8 mouse cellular contexts compared by ENCODE assay signal in genomic region chr15:78876258-78876696, GRCm38 (mm10). TPM values are rescaled to one million over a fixed set of nuclear protein-coding genes. Genes with fewer than 3 reads are reported as not detected.
DNase-seq lines count a peak whose midpoint lies in the region; ATAC-seq lines count a peak whose summit lies in the region.

No protein-coding gene starts in this region.

- WGBS in intestine, embryonic 16.5 days: 3% methylated on average over 17 of the region's 17 CpGs

- H3K27me3 ChIP-seq in intestine, embryonic 16.5 days (replicated peaks; ENCODE audit: control insufficient read depth, insufficient read depth, low read length): no peaks in the 10 kb centered on the region

- peak overlapping the region; percentile 83 for H3K4me3 ChIP-seq in intestine, embryonic 16.5 days (ENCODE audit: low read length)

- peaks cover 34% of the 10 kb centered on the region for H3K4me1 ChIP-seq in intestine, embryonic 16.5 days (ENCODE audit: control insufficient read depth, insufficient read depth, low read length)

- H3K4me2 ChIP-seq in intestine, embryonic 16.5 days (ENCODE audit: low read depth, low read length): peak overlapping the region; percentile 60

- intact Hi-C loops in left cerebral cortex, postnatal 25 days (cut with DNase I): no loop called here

- peak; percentile 86 for DNase-seq in adrenal gland, postnatal 10 days
- peak; percentile 87 for DNase-seq in embryo, embryonic 9.5 days (ENCODE audit: extremely low spot score)
- peak; percentile 64 for DNase-seq in gastrocnemius, postnatal 25 days
- peak; percentile 72 to 85 for DNase-seq in left cerebral cortex, postnatal 25 days (ENCODE audit: low spot score in 2 of 2)
- peak; percentile 84 for DNase-seq in right cerebral cortex, postnatal 14 days
- DNase-seq in urinary bladder, postnatal 4 days (ENCODE audit: low spot score in 2 of 2): peak; percentile 85 to 91

- peak overlapping the region; percentile 99 for H3K27ac ChIP-seq in intestine, embryonic 16.5 days (ENCODE audit: low read length)

- peak; percentile 54 for ATAC-seq in intestine, embryonic 16.5 days
- ATAC-seq in megakaryocyte-erythroid progenitor cell, adult 5-6 weeks (replicated peaks; ENCODE audit: low FRiP score, low TSS enrichment, poor library complexity, severe bottlenecking): peak; percentile 63

- peak overlapping the region; percentile 90 for H3K9ac ChIP-seq in intestine, embryonic 16.5 days (ENCODE audit: low read depth, low read length)

- no peaks in the 10 kb centered on the region for H3K9me3 ChIP-seq in intestine, embryonic 16.5 days (ENCODE audit: control insufficient read depth, low read length)

- H3K36me3 ChIP-seq in intestine, embryonic 16.5 days (ENCODE audit: control insufficient read depth, insufficient read depth, low read length): no peaks in the 10 kb centered on the region

RNA-seq across cellular contexts. Expression of gene Gga1, which starts 0.7 kb away (rescaled TPM):
- 10 to 100 TPM; 48.8 to 50.6 TPM for total RNA-seq in adrenal gland, postnatal 10 days (2021)
- total RNA-seq in gastrocnemius, postnatal 25 days (2021): 10 to 100 TPM; 33.5 to 34.2 TPM
- polyA plus RNA-seq in intestine, embryonic 16.5 days (2015; fragmentation: Nextera tagmentation; extraction: Ambion mirVana): 56.3 and 57.4 TPM in 2 replicates
- total RNA-seq in left cerebral cortex, postnatal 25 days (2021): 10 to 100 TPM; 58.0 to 61.2 TPM
- 30.0 and 47.6 TPM in 2 replicates for total RNA-seq in megakaryocyte-erythroid progenitor cell, adult 5-6 weeks (2014; fragmentation: Nextera tagmentation)
- total RNA-seq in megakaryocyte-erythroid progenitor cell, adult 5-6 weeks (2017): 7.8 and 10.9 TPM in 2 replicates

RNA-seq across cellular contexts. Expression of gene Lgals2, which starts 20.9 kb away (rescaled TPM):
- total RNA-seq in adrenal gland, postnatal 10 days (2021): 1 to 10 TPM; 1.8 to 5.1 TPM
- not detected for total RNA-seq in gastrocnemius, postnatal 25 days (2021)
- polyA plus RNA-seq in intestine, embryonic 16.5 days (2015; fragmentation: Nextera tagmentation; extraction: Ambion mirVana): 1,298 and 1,309 TPM in 2 replicates
- not detected for total RNA-seq in left cerebral cortex, postnatal 25 days (2021)
- total RNA-seq in megakaryocyte-erythroid progenitor cell, adult 5-6 weeks (2014; fragmentation: Nextera tagmentation): not detected in 2 replicates
- not detected in 2 replicates for total RNA-seq in megakaryocyte-erythroid progenitor cell, adult 5-6 weeks (2017)

RNA-seq across cellular contexts. Expression of gene Gm49510, which starts 23.2 kb away (rescaled TPM):
- total RNA-seq in adrenal gland, postnatal 10 days (2021): not detected
- under 1 TPM in 1 of 2 experiments, not detected in 1; 0.11 TPM for total RNA-seq in gastrocnemius, postnatal 25 days (2021)
- polyA plus RNA-seq in intestine, embryonic 16.5 days (2015; fragmentation: Nextera tagmentation; extraction: Ambion mirVana): 0.21 and 0.55 TPM in 2 replicates
- under 1 TPM; 0.48 to 0.73 TPM for total RNA-seq in left cerebral cortex, postnatal 25 days (2021)
- total RNA-seq in megakaryocyte-erythroid progenitor cell, adult 5-6 weeks (2014; fragmentation: Nextera tagmentation): not detected in 2 replicates
- 2.6 TPM in 1 of 2 replicates, not detected in the other for total RNA-seq in megakaryocyte-erythroid progenitor cell, adult 5-6 weeks (2017)

RNA-seq across cellular contexts. Expression of gene Sh3bp1, which starts 23.3 kb away (rescaled TPM):
- 10 to 100 TPM; 11.7 to 17.1 TPM for total RNA-seq in adrenal gland, postnatal 10 days (2021)
- 1 to 10 TPM; 2.6 to 3.1 TPM for total RNA-seq in gastrocnemius, postnatal 25 days (2021)
- polyA plus RNA-seq in intestine, embryonic 16.5 days (2015; fragmentation: Nextera tagmentation; extraction: Ambion mirVana): 21.5 and 23.3 TPM in 2 replicates
- 10 to 100 TPM; 20.4 to 24.3 TPM for total RNA-seq in left cerebral cortex, postnatal 25 days (2021)
- 31.8 and 53.7 TPM in 2 replicates for total RNA-seq in megakaryocyte-erythroid progenitor cell, adult 5-6 weeks (2014; fragmentation: Nextera tagmentation)
- total RNA-seq in megakaryocyte-erythroid progenitor cell, adult 5-6 weeks (2017): 11.4 and 11.6 TPM in 2 replicates

RNA-seq across cellular contexts. Expression of gene Cdc42ep1, which starts 33.9 kb away (rescaled TPM):
- 10 to 100 TPM; 40.9 to 48.6 TPM for total RNA-seq in adrenal gland, postnatal 10 days (2021)
- 10 to 100 TPM in 1 of 2 experiments, 1 to 10 TPM in 1; 9.3 to 10.5 TPM for total RNA-seq in gastrocnemius, postnatal 25 days (2021)
- polyA plus RNA-seq in intestine, embryonic 16.5 days (2015; fragmentation: Nextera tagmentation; extraction: Ambion mirVana): 34.5 and 36.1 TPM in 2 replicates
- 10 to 100 TPM; 11.9 to 13.2 TPM for total RNA-seq in left cerebral cortex, postnatal 25 days (2021)
- total RNA-seq in megakaryocyte-erythroid progenitor cell, adult 5-6 weeks (2014; fragmentation: Nextera tagmentation): 0.77 TPM in 1 of 2 replicates, not detected in the other
- not detected in 2 replicates for total RNA-seq in megakaryocyte-erythroid progenitor cell, adult 5-6 weeks (2017)

Comparison
In these comparisons a context has a peak if more than half of its experiments do, and no peak if none do; other contexts are left out.
1. Peak in every context shown above with its lines: DNase-seq, ATAC-seq, H3K4me3 ChIP-seq and H3K27ac ChIP-seq.